Mouse (Mus musculus): ENCODE data around the gene Vapb. TPM values are rescaled to one million over a fixed set of nuclear protein-coding genes. Genes with fewer than 3 reads are reported as not detected.
A peak's percentile ranks its signal among the peaks of the same experiment; 100 is the strongest.

Vapb gene
- total and polyA plus RNA-seq, 3 experiments: 29.1 to 483 (median 46.5) TPM

DNA sequence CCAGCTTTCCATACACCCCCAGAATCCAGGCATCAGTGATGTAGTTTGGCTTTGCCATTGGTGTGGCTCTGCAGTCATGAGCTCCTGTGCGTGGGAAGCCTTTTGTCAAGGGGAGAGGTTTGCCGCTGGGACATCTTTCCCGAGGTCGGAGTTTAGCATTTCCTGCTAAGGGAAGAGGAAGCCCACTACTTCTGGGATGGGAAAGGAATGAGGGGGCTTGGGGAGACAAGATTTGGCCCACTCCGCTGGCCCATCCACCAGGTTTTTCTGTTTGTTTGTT lies 73.5 kb downstream of the Vapb start:
- no peaks in the 10 kb centered on the region; the same call in 1 of the 2 replicates for H3K9me3 ChIP-seq (replicated peaks; ENCODE audit: insufficient read depth, low read length)
- no peaks in the 10 kb centered on the region for H3K79me2 ChIP-seq (ENCODE audit: control insufficient read depth, insufficient read depth, low read length, poor library complexity)
- no peaks in the 10 kb centered on the region for H3K4me1 ChIP-seq (ENCODE audit: control insufficient read depth in 1 of 2, insufficient read depth in 2 of 2, low read length in 2 of 2)
- no peaks in the 10 kb centered on the region for H3K36me3 ChIP-seq (ENCODE audit: control insufficient read depth in 1 of 2, insufficient read depth in 2 of 2, low read length in 2 of 2)
- H3K4me3 ChIP-seq (ENCODE audit: control insufficient read depth in 1 of 2, insufficient read depth in 1 of 2, low read depth in 2 of 2, low read length in 2 of 2): no peak overlapping the region
- DNase-seq (ENCODE audit: low read depth, low spot score): no peak
- TF ChIP-seq CHD2 (IDR thresholded peaks at IDR 0.05; ENCODE audit: low read length) (no peak), GATA1 (IDR thresholded peaks at IDR 0.05; ENCODE audit: low read depth, low read length) (no peak), POLR2AphosphoS5 (IDR thresholded peaks at IDR 0.05; ENCODE audit: borderline replicate concordance, low read depth, low read length) (no peak), MAFK (IDR thresholded peaks at IDR 0.05; ENCODE audit: borderline replicate concordance, low read depth, low read length) (no peak), BHLHE40 (IDR thresholded peaks at IDR 0.05; ENCODE audit: borderline replicate concordance, low read depth, low read length) (no peak), KAT2A (conservative IDR thresholded peaks at IDR 0.05; ENCODE audit: low read depth, low read length) (no peak), USF2 (IDR thresholded peaks at IDR 0.05; ENCODE audit: borderline replicate concordance in 1 of 2, insufficient read depth in 1 of 2, low read depth in 1 of 2, low read length in 2 of 2) (no peak), NELFE (IDR thresholded peaks at IDR 0.05; ENCODE audit: low read depth, low read length) (no peak)
- H3K27ac ChIP-seq (ENCODE audit: control insufficient read depth, low read depth, low read length): no peak overlapping the region
- H3K9ac ChIP-seq (ENCODE audit: control insufficient read depth, low read depth, low read length, poor library complexity, severe bottlenecking): no peak overlapping the region
- no peaks in the 10 kb centered on the region for H3K27me3 ChIP-seq (ENCODE audit: control insufficient read depth in 1 of 2, insufficient read depth in 2 of 2, low read length in 2 of 2)

DNA sequence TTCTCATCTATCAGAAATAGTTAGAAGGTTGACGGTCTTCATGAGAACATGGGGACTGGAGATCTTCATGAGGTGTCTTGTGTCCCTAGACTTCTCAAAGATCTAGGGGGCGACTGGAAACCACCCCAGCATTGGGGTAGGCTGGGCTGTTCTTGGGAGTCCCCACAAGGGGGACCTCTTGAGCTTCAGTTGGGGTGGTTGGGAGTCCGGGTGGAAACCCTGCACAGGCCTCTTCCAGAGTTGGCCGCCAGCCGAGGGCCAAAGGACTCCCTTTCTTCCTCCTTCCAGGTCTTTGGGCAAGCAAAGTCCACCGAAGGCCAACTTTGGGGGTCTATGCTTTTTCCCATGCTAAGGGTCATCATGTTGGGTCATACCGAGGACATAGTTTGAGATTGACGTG lies 74.5 kb downstream of the Vapb start:
- Histone ChIP-seq H3K27ac (ENCODE audit: control insufficient read depth, low read depth, low read length) (no peak overlapping the region), H3K4me3 (ENCODE audit: control insufficient read depth in 1 of 2, insufficient read depth in 1 of 2, low read depth in 2 of 2, low read length in 2 of 2) (no peak overlapping the region), H3K9me3 (replicated peaks; ENCODE audit: insufficient read depth, low read length) (no peaks in the 10 kb centered on the region; the same call in 1 of the 2 replicates), H3K27me3 (ENCODE audit: control insufficient read depth in 1 of 2, insufficient read depth in 2 of 2, low read length in 2 of 2) (no peaks in the 10 kb centered on the region), H3K4me1 (ENCODE audit: control insufficient read depth in 1 of 2, insufficient read depth in 2 of 2, low read length in 2 of 2) (no peaks in the 10 kb centered on the region), H3K79me2 (ENCODE audit: control insufficient read depth, insufficient read depth, low read length, poor library complexity) (no peaks in the 10 kb centered on the region), H3K36me3 (ENCODE audit: control insufficient read depth in 1 of 2, insufficient read depth in 2 of 2, low read length in 2 of 2) (no peaks in the 10 kb centered on the region), H3K9ac (ENCODE audit: control insufficient read depth, low read depth, low read length, poor library complexity, severe bottlenecking) (no peak overlapping the region)
- no peak for TF ChIP-seq MXI1 (IDR thresholded peaks at IDR 0.05; ENCODE audit: low read depth, low read length)
- TF ChIP-seq CTCF (IDR thresholded peaks at IDR 0.05 in 2 of 3, conservative IDR thresholded peaks at IDR 0.05 in 1 of 3; ENCODE audit: control insufficient read depth in 1 of 3, insufficient read depth in 1 of 3, low read depth in 2 of 3, low read length in 3 of 3, poor library complexity in 1 of 3, severe bottlenecking in 1 of 3): peak in 1 of 3 experiments; percentile 4; a peak in 1 of 6 replicates
- DNase-seq (ENCODE audit: low read depth, low spot score): no peak

DNA sequence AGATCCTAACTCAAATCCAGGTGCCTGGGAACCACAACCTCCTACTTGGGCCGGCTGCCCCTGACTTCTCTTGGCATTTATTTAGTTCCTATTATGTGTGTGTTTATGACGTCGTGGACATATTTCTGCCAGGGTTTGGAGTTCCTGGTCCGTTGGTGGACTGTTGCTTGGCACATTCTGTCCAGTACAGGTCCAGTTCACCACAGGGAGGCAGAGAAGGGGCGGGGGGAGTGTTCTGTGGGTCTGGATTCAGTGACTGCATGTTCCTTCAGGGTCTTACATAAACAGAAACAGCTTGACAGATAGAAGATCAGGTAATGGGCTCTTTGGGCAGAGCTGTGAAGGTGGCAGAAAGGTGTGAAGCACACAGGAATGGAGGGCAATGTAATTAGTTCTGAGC lies 75.8 kb downstream of the Vapb start:
- no peaks in the 10 kb centered on the region for H3K27me3 ChIP-seq (ENCODE audit: control insufficient read depth in 1 of 2, insufficient read depth in 2 of 2, low read length in 2 of 2)
- H3K4me1 ChIP-seq (ENCODE audit: control insufficient read depth in 1 of 2, insufficient read depth in 2 of 2, low read length in 2 of 2): no peaks in the 10 kb centered on the region
- H3K4me3 ChIP-seq (ENCODE audit: control insufficient read depth in 1 of 2, insufficient read depth in 1 of 2, low read depth in 2 of 2, low read length in 2 of 2): no peak overlapping the region
- no peaks in the 10 kb centered on the region for H3K9me3 ChIP-seq (replicated peaks; ENCODE audit: insufficient read depth, low read length)
- H3K9ac ChIP-seq (ENCODE audit: control insufficient read depth, low read depth, low read length, poor library complexity, severe bottlenecking): no peak overlapping the region
- TF ChIP-seq SIN3A (IDR thresholded peaks at IDR 0.05; ENCODE audit: low read length): no peak
- TF ChIP-seq EP300 (IDR thresholded peaks at IDR 0.05; ENCODE audit: low read depth in 1 of 2, low read length in 2 of 2): no peak
- TF ChIP-seq SMC3 (IDR thresholded peaks at IDR 0.05; ENCODE audit: low read depth, low read length): no peak
- no peak for TF ChIP-seq USF1 (IDR thresholded peaks at IDR 0.05; ENCODE audit: low read depth, low read length)
- TF ChIP-seq POLR2A (IDR thresholded peaks at IDR 0.05; ENCODE audit: control insufficient read depth in 1 of 2, insufficient read depth in 1 of 2, low read depth in 1 of 2, low read length in 2 of 2, poor library complexity in 1 of 2): no peak
- TF ChIP-seq USF2 (IDR thresholded peaks at IDR 0.05; ENCODE audit: borderline replicate concordance in 1 of 2, insufficient read depth in 1 of 2, low read depth in 1 of 2, low read length in 2 of 2): no peak
- no peak for TF ChIP-seq MAX (IDR thresholded peaks at IDR 0.05; ENCODE audit: low read length)
- TF ChIP-seq ZKSCAN1 (IDR thresholded peaks at IDR 0.05; ENCODE audit: low read depth, low read length): no peak
- no peak for TF ChIP-seq GATA1 (IDR thresholded peaks at IDR 0.05; ENCODE audit: low read depth, low read length)
- TF ChIP-seq MAZ (IDR thresholded peaks at IDR 0.05; ENCODE audit: low read depth, low read length): no peak
- TF ChIP-seq MXI1 (IDR thresholded peaks at IDR 0.05; ENCODE audit: low read depth, low read length): no peak
- no peak for TF ChIP-seq E2F4 (IDR thresholded peaks at IDR 0.05; ENCODE audit: borderline replicate concordance, low read depth, low read length)
- no peak for TF ChIP-seq MEF2A (IDR thresholded peaks at IDR 0.05; ENCODE audit: extremely low read depth, insufficient replicate concordance, low read depth, low read length, poor library complexity, severe bottlenecking)
- TF ChIP-seq GABPA (IDR thresholded peaks at IDR 0.05; ENCODE audit: low read depth, low read length): no peak
- TF ChIP-seq BHLHE40 (IDR thresholded peaks at IDR 0.05; ENCODE audit: borderline replicate concordance, low read depth, low read length): no peak
- TF ChIP-seq ZMIZ1 (IDR thresholded peaks at IDR 0.05; ENCODE audit: low read depth, low read length): no peak
- no peak for TF ChIP-seq MYC (IDR thresholded peaks at IDR 0.05; ENCODE audit: low read depth, low read length)
- no peak for DNase-seq (ENCODE audit: low read depth, low spot score)
- no peaks in the 10 kb centered on the region for H3K36me3 ChIP-seq (ENCODE audit: control insufficient read depth in 1 of 2, insufficient read depth in 2 of 2, low read length in 2 of 2)
- no peaks in the 10 kb centered on the region for H3K79me2 ChIP-seq (ENCODE audit: control insufficient read depth, insufficient read depth, low read length, poor library complexity)
- H3K27ac ChIP-seq (ENCODE audit: control insufficient read depth, low read depth, low read length): no peak overlapping the region

Measured in MEL (cell line).